Mouse (Mus musculus): ENCODE results near the gene Hoxa9. TPM values are rescaled to one million over a fixed set of nuclear protein-coding genes. Genes with fewer than 3 reads are reported as not detected.

Hoxa9 gene
- polyA plus RNA-seq, 1 experiment from 2014 or later = 0.16 TPM

GRCm38 (mm10) chr6:52222729-52223128, 8.2 kb downstream of the Hoxa9 start:
- Histone ChIP-seq H3K4me2 (no peak overlapping the region), H3K27ac (no peak overlapping the region), H3K9me3 (no peaks in the 10 kb centered on the region), H3K4me3 (no peak overlapping the region), H3K36me3 (no peaks in the 10 kb centered on the region), H3K27me3 (peaks cover 99% of the 10 kb centered on the region), H3K4me1 (peaks cover 20% of the 10 kb centered on the region), H3K9ac (no peak overlapping the region)
- 47% methylated on average over 13 of the region's 13 CpGs for WGBS
- ATAC-seq (ENCODE audit: borderline replicate concordance, extremely low read depth, low FRiP score, low TSS enrichment) = no peak

DNA sequence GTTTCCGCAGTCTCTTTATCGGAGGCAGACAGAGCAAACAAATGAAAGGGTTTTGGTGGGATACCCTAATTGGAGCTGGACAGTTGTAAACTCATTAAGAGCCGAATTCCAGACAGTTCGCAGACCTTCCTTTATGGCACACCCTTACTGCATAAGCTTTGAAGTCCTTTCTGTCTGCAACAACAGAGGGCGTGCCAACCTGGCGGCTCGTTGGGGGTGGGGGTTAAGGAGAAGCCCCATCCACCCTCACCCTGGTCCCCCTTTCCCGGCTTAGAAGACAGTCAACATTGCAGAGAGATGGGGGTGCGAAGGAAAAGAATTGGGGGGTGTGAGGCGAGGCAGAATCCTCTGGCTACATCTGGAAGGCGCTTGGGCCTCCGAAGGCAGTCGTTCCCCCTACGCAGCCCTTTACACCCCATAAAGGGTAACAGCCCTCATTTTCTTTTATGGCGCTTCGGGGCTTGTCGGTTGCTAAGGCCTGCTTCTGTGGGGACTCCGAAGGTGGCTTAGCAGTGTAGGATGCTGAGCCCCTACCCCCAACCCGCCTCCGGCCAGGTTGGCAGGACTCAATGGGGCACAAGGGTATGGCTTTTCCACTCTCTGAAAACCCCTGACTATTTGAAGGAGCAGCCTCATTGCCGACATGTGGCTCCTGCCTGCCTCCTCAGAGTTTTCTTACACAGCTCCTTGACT, 8.8 kb downstream of the Hoxa9 start:
- H3K9me3 ChIP-seq = no peaks in the 10 kb centered on the region
- peaks cover 99% of the 10 kb centered on the region for H3K27me3 ChIP-seq
- WGBS = 25% methylated on average over 21 of the region's 21 CpGs
- H3K4me2 ChIP-seq = peak overlapping the region; percentile 92
- H3K4me3 ChIP-seq = peak overlapping the region; percentile 56
- H3K9ac ChIP-seq = no peak overlapping the region
- H3K27ac ChIP-seq = no peak overlapping the region
- H3K36me3 ChIP-seq = no peaks in the 10 kb centered on the region
- ATAC-seq (ENCODE audit: borderline replicate concordance, extremely low read depth, low FRiP score, low TSS enrichment) = no peak
- H3K4me1 ChIP-seq = peaks cover 26% of the 10 kb centered on the region

DNA sequence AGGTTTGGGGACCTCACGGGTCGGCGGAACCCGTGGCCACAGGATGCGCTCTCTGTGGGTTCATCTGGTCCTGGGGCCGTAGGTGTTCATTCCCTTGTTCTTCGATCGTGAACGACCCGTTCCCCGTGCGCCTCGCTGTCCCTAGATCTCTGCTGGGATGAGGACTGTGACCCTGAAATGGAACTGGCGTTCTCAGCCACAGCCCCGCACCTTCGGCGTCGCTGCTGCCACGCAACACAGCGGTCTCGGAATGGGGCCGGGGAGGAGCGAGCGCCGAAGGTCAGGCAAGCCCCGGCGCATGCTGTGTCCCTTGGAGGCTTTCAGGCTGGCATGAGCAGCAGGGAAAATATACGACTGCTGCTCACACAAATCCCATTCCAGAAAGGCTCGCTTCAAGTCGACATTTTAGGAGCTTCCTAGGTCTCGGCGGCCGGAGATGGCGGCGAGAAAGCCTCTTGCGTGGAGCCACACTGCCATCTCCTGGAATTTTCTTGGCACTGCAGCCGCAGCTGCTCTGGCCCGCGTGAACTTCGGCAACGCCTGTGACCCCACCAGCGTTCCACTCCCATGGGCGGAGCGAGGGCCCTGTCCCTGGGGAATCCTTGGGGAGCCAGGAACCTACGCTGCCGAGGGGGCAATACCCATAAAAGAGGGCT, 9.4 kb downstream of the Hoxa9 start, which contains the start of gene Hoxa7:
TSS of gene Hoxa7 (minus strand) at position 518 of the 656 bp plus-strand sequence.
- Histone ChIP-seq H3K27me3 (peaks cover 99% of the 10 kb centered on the region), H3K4me2 (peak within 1 kb of the TSS; percentile 92), H3K27ac (no peak within 1 kb of the TSS), H3K9ac (peak within 1 kb of the TSS; percentile 60), H3K36me3 (no peaks in the 10 kb centered on the region), H3K4me1 (peaks cover 32% of the 10 kb centered on the region), H3K9me3 (no peaks in the 10 kb centered on the region), H3K4me3 (peak within 1 kb of the TSS; percentile 56)
- ATAC-seq (ENCODE audit: borderline replicate concordance, extremely low read depth, low FRiP score, low TSS enrichment) = peak; percentile 58; the same call in 1 of the 2 replicates
- WGBS = 3% methylated on average over 46 of the region's 46 CpGs

DNA sequence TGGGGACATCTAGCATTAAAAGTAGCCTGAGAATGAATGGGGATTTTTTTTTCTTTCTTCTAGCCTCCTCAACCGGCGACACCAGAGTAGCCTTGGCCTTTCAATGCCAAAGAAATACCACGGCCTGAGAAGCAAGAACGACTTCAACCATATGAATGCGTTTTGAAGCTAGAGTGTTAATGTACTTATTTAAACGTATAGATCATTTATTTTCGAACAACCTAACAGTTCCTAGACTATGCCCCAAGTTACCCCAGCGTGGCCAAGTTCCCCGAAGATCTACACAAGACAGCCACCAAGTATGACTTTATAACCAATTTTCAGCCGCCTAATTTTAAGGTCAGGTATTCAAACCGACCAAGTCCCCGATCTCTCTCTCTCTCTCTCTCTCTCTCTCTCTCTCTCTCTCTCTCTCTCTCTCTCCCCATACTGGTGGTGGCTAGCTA, 10.0 kb downstream of the Hoxa9 start:
- Histone ChIP-seq H3K4me1 (peaks cover 31% of the 10 kb centered on the region), H3K4me2 (peak overlapping the region; percentile 92), H3K9me3 (no peaks in the 10 kb centered on the region), H3K27ac (no peak overlapping the region), H3K27me3 (peaks cover 99% of the 10 kb centered on the region), H3K36me3 (no peaks in the 10 kb centered on the region), H3K9ac (no peak overlapping the region), H3K4me3 (peak overlapping the region; percentile 56)
- WGBS = 23% methylated on average over 12 of the region's 12 CpGs
- ATAC-seq (ENCODE audit: borderline replicate concordance, extremely low read depth, low FRiP score, low TSS enrichment) = no peak

- Histone ChIP-seq H3K27me3 (peaks cover 99% of the 10 kb centered on the region), H3K36me3 (no peaks in the 10 kb centered on the region)
These were observed 10.7 kb downstream of the Hoxa9 start for GRCm38 (mm10) chr6:52220003-52220864.

DNA sequence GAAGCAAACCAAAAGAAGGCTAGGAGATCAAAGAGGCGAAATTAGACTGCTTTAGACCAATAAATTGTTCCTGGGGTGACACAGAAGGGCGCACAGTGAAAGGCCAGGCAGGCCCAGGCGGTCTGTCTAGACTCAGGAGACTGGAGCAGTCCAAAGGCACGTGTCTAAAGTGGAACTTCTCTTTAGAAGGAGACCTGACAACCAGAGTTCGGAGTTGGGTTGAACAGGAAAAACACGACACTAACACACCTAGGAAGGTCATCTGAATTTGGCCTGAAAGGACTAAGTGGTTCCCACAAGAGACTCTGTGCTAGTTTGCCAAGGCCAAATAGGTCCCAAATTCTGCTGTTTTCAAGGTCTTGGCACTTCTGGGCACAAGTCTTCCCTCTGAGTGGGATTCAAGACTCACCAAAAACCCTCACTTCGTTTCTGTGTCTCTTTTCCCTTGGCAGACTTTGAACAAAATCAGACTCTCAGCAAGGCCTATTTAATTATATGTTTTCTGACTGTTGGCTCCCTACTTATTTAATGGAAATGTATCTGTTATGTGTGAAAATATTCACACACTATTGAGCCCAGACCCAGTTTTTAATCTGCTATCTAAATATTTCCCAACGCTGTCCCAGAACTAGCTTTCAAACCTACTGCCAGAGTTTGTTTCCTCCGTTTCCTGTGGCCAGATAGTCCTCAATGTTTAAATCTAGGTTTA, 11.5 kb downstream of the Hoxa9 start:
- H3K27ac ChIP-seq = no peak overlapping the region
- no peaks in the 10 kb centered on the region for H3K36me3 ChIP-seq
- peaks cover 31% of the 10 kb centered on the region for H3K4me1 ChIP-seq
- no peaks in the 10 kb centered on the region for H3K9me3 ChIP-seq
- peaks cover 99% of the 10 kb centered on the region for H3K27me3 ChIP-seq
- H3K4me2 ChIP-seq = no peak overlapping the region
- no peak for ATAC-seq (ENCODE audit: borderline replicate concordance, extremely low read depth, low FRiP score, low TSS enrichment)
- no peak overlapping the region for H3K9ac ChIP-seq
- no peak overlapping the region for H3K4me3 ChIP-seq
- 58% methylated on average over 9 of the region's 9 CpGs for WGBS

More at GRCm38 (mm10) chr6:52220003-52220864, 10.7 kb downstream of the Hoxa9 start:
- ATAC-seq (ENCODE audit: borderline replicate concordance, extremely low read depth, low FRiP score, low TSS enrichment) = no peak
- WGBS = 57% methylated on average over 32 of the region's 32 CpGs
- Histone ChIP-seq H3K9ac (no peak overlapping the region), H3K4me1 (peaks cover 31% of the 10 kb centered on the region), H3K27ac (no peak overlapping the region), H3K4me2 (no peak overlapping the region), H3K4me3 (no peak overlapping the region), H3K9me3 (no peaks in the 10 kb centered on the region)

DNA sequence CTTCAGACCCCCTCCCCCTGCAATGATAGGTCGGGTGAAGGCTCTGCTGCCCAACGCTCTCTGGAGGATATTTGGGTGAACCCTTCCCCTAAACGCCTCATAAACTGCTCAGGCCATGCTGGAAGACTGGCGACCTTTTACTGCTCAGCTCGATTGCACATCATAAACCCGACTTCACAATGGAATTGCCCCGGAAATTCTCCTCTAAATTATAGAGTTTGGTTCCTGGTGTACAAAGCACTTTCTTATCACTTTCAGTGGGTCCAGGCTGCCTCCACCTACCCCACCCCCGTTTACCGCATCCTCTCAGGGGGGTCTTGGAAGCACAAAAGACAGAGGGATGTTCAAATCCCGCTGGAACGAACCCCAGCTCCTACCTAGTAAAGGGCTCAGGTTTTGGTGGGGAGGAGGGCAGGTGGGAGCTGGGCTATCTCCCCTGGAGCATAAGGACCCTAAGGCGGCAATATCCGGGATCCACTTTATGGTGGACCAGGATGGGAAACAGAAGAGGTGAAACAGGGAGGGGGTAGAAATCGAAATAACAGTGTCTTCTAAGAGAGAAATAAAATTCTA, 12.2 kb downstream of the Hoxa9 start:
- Histone ChIP-seq H3K27ac (no peak overlapping the region), H3K36me3 (no peaks in the 10 kb centered on the region), H3K4me1 (peaks cover 31% of the 10 kb centered on the region), H3K4me2 (no peak overlapping the region), H3K4me3 (no peak overlapping the region), H3K27me3 (peaks cover 99% of the 10 kb centered on the region), H3K9ac (no peak overlapping the region), H3K9me3 (no peaks in the 10 kb centered on the region)
- 27% methylated on average over 14 of the region's 14 CpGs for WGBS
- no peak for ATAC-seq (ENCODE audit: borderline replicate concordance, extremely low read depth, low FRiP score, low TSS enrichment)

DNA sequence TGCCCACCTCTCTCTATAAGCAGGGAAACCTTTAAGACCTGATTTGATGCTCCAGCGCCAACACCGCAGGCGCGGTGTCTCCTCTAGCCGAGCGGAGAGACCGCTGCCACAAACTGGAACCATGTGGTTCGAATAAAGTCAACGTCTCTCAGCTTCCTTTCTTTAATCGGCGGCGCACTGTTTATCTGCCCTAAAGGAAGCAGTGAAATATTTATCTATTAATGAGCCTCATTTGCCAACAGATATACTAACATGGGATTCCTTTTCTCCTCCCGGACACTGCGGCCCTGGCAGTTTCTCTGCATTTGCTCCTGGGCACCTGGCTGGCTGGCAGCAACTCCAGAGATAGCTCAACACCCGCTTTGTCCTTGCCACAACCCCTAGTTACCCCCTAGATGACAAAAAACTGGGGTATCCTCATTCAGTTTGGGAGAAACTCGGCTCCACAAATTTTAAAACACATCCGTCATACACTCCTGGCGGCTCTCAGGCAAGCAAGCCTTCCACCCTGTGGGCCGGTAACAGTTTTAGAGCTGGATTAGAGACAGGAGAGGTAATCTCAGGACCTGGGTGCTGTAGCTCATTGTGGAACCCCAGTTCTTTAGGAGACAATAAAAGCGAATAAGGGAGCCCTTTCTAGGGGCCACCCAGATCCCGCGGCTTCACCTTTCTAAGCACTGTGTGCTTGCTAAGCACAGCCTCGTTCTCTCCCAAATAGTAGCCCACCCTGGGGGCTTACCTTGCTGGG, 12.8 kb downstream of the Hoxa9 start:
- Histone ChIP-seq H3K9me3 (no peaks in the 10 kb centered on the region), H3K36me3 (no peaks in the 10 kb centered on the region), H3K27ac (no peak overlapping the region), H3K9ac (no peak overlapping the region), H3K4me3 (peak overlapping the region; percentile 44), H3K27me3 (peaks cover 99% of the 10 kb centered on the region), H3K4me2 (peak overlapping the region; percentile 69), H3K4me1 (peaks cover 32% of the 10 kb centered on the region)
- WGBS = 12% methylated on average over 23 of the region's 23 CpGs
- ATAC-seq (ENCODE audit: borderline replicate concordance, extremely low read depth, low FRiP score, low TSS enrichment) = no peak

- Histone ChIP-seq H3K9me3 (no peaks in the 10 kb centered on the region), H3K9ac (no peak overlapping the region), H3K27ac (no peak overlapping the region), H3K4me3 (peak overlapping the region; percentile 44), H3K27me3 (peaks cover 99% of the 10 kb centered on the region), H3K4me1 (peaks cover 35% of the 10 kb centered on the region), H3K36me3 (no peaks in the 10 kb centered on the region), H3K4me2 (peak overlapping the region; percentile 69)
- WGBS = 1% methylated on average over 25 of the region's 25 CpGs
- peak; percentile 40; the same call in 1 of the 2 replicates for ATAC-seq (ENCODE audit: borderline replicate concordance, extremely low read depth, low FRiP score, low TSS enrichment)
These were observed 13.5 kb downstream of the Hoxa9 start for GRCm38 (mm10) chr6:52217459-52217768.

- H3K27ac ChIP-seq = no peak overlapping the region
- H3K9ac ChIP-seq = no peak overlapping the region
- no peaks in the 10 kb centered on the region for H3K9me3 ChIP-seq
- peaks cover 32% of the 10 kb centered on the region for H3K4me1 ChIP-seq
- H3K36me3 ChIP-seq = no peaks in the 10 kb centered on the region
- H3K4me3 ChIP-seq = peak overlapping the region; percentile 44
- peaks cover 99% of the 10 kb centered on the region for H3K27me3 ChIP-seq
- no peak for ATAC-seq (ENCODE audit: borderline replicate concordance, extremely low read depth, low FRiP score, low TSS enrichment)
- 3% methylated on average over 60 of the region's 60 CpGs for WGBS
- H3K4me2 ChIP-seq = peak overlapping the region; percentile 69
These were observed 14.0 kb downstream of the Hoxa9 start for GRCm38 (mm10) chr6:52216691-52217458.

Measured in lung, embryonic 15.5 days (tissue).